Mouse (Mus musculus): ENCODE measurements at regions not wholly inside any gene's neighbourhood (a gene's known extent, or its start where the extent isn't known, plus 50 kb on each side); places are given as distances from the start of the nearest gene placed in this dataset.
"Not testable (repeated sequence)": the region's sequence is repeated elsewhere in the genome, so short reads cannot be mapped to it uniquely, and the experiment has no call there.

DNA sequence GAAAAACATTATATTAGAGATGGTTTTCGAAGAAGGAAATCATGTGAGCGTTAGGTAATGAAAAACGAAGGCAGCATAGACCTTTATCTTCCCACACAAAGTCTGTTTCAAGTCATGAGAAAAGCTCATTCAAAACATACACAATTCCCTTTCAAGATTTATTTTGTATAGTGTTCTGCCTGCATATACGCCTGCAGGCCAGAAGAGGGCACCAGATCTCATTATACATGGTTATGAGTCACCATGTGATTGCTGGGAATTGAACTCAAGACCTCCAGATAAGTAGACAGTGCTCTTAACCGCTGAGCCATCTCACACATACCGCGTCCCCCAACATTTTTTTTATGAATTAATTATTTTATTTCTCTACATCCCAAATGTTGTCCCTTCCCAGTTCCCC is 578.3 kb upstream of the Ccdc54 start:
- no peak for DNase-seq (ENCODE audit: low read depth, low spot score)

DNA sequence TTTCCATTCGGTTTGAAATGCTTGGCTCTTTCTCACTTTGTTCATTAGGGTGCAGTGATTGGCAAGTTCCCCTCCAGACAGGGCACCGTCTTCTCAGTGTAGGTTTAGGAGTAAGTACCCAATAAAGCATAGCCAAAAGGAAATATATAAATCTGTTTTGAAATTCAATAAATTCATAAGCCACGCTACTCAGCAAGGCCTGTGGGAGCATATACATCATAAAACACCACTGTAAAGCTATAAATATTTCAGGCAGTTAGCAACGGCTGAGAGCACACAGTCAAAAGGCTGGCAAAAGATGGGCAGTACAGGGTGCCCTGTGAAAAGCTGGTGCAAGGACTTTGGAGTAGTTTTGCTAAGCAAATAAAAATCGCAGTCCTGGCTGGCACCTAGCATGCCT is 569.8 kb upstream of the Ccdc54 start:
- no peak for DNase-seq (ENCODE audit: low read depth, low spot score)

DNA sequence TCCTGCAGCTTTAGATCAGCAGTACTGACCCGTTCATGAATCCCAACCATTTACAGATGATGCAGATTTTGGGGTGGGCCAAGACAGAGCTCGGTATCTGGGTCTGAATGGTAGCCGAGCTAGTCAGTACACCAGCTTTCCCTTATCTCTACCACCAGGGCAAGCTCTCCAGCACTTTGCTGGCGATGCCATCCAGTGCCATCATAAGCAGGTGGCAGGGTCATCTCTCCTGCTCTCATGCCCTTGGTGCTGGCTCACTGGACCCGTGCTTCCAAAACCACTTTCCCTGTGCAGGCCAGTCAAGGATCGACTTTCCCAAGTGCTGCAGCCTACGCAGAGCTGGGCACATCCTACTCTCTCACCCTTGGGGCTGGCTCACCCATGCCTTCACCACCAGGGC is 547.6 kb upstream of the Ccdc54 start:
- DNase-seq (ENCODE audit: low read depth, low spot score) = no peak

DNA sequence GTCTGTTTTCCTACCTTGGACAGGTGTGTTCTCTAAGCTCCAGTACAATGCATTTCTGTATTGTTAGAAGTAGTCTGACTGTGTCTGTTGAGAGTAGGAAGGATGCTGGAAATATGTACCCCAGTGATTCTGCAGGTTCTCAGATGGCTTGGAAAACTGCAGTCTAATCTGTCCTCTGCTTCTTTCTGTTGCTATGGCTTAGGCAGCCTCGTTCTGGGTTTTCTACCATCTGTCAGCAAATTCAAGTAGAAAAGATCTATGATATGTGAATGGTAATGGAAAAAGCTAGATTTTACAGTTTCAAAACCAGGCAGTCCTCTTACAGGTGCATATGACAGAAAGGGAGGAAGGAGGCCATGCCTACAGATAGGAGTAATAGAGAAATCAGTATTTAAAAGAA is 528.9 kb upstream of the Ccdc54 start:
- DNase-seq (ENCODE audit: low read depth, low spot score) = no peak

DNA sequence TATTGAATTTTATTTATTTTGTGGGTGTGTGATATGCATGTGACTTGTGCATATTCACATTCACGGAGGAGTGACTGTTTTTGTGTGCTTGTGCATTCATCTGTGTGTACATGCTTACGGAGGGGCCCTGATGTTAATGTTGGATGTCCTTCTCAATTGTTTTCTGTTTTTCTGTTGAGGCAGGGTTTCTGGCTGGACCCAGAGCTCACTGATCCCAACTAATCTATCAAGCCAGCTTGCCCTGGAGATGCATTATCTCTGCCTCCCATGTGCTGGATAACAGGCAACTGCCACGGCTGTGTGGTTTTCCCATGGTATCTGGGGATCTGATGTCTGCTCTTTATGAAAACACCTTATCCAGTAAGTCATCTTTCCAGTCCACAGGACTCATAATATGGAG is 527.4 kb upstream of the Ccdc54 start:
- no peak for DNase-seq (ENCODE audit: low read depth, low spot score)

DNA sequence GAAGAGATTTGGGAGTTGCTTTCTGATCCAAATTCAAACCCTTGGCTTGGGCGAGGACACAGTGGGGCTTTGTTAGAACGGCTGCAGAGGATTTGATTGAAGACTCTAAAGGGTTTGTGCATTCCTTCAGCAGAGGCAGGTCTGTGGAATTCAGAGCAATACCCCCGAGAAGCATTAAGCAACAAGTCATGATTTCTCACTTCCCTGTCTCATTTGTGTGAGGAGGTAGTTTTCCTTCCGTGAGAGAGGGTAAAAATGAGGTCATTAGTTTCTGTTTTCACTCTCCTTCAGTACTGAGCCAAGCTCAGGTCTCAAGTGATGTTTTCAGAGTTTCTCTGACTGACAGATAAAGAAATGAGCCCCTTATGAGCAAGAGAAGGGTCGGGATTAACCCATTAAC is 526.9 kb upstream of the Ccdc54 start:
- peak; percentile 69 for DNase-seq (ENCODE audit: low read depth, low spot score)

DNA sequence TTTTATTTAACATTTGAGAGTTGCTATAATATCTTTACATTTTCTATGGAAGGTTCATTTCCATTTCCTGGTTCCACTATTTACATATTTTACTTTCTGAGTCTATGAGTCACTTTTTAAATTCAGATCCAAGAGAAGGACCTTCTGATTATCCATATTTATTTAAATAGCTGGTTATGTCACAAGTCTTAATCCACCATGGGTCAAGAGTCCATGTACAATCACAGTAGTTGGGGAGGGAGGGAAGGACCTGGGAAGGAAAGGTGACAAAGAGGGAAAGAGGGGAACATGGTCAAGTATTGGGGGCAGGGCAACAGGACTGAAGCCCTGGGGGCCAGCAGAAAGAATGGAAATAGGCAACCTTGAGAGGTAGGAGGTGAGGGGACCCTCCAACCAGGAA is 518.9 kb upstream of the Ccdc54 start:
- no peak for DNase-seq (ENCODE audit: low read depth, low spot score)

DNA sequence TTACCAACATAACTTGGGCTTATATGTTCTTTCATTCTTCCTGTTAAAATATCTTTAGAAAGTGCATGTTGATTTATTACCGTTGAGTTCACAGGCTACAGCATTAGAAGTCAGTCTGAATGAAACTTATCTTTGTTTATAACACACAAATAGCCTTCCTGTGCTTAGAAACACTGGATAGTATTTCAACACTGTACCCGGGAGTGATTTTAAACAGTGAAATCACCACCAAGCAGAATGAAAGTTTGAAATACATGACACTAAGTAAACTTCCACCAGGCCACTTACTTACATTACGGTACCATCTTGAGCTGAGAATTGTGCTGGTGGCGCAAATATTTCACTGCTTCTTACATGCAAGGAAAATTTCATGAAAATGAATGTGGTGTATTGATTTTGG is 516.5 kb upstream of the Ccdc54 start:
- no peak for DNase-seq (ENCODE audit: low read depth, low spot score)

DNA sequence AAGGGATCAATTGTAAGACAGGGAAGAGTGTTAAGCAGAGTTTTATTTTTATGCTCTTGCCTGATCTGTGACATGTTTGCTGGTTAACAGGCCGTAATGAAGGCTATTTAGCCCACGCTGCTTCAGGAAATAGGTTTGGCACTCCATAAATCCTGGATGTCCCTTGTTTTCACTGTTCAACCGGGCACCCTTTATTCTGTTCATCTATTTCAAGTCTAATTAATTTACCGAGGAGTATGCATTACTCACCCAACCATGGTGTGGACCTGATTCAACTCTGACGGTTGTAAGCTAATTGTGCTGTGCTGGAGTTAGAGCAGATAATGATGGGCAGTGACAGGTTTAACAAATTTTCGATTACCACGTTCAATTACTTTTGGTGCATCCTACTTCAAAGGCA is 495.6 kb upstream of the Ccdc54 start:
- DNase-seq (ENCODE audit: low read depth, low spot score) = no peak

DNA sequence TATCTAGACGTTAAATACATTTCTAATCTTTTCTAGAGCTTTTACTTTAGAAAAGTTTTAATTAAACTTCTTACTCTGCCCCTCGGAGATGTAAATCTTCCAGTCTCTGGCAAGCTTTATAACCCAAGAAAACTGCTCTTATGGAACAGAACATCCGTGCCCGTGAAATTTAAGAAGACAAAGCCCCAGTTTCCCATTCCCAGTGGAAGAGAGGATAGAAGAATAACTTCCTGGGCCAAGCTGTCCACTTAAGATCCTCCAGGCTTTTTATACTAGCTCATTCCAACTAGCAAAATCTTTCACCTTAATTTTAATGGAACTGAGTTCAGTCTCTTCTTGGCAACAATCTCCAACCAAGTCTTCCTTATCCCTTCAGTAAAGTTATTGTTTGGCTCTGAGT is 489.2 kb upstream of the Ccdc54 start:
- no peak for DNase-seq (ENCODE audit: low read depth, low spot score)

DNA sequence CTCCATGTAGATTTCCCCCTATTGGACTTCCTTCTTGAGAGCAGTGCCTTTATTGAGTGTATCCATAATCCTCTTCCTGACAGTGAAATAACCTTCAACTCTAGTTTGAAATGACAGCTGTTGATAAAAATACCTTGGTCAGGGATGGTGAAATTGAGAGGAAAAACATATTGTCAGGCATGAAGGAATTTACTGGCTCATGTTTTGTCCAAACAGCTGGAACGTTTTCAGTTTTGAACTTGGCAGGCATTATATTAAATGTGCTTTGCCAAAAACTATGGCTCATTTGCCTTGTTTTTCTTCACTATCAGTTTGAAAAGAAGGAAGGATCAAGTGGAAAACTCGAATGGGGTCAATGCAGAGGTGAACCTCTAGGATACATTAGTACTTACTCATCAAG is 457.7 kb upstream of the Ccdc54 start:
- no peak for DNase-seq (ENCODE audit: low read depth, low spot score)

DNA sequence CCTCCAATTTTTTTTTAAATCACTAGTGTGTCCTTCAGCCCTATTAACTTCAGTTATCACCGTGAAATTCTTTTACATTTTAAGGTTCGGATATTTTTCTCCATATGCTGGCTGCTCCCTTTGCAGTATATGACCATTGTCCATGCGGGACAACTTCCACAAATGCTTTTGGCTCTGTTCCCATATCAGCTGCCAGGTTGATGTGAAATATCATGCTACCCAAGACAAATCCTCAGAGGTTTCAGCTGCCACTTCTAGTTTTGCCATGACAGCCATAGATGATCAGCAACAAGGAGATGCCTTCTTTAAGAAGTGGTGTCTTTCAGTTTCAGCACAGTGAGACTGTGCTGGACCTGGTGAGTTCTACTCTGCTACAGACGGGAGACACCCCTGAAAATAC is 457.2 kb upstream of the Ccdc54 start:
- DNase-seq (ENCODE audit: low read depth, low spot score) = no peak

DNA sequence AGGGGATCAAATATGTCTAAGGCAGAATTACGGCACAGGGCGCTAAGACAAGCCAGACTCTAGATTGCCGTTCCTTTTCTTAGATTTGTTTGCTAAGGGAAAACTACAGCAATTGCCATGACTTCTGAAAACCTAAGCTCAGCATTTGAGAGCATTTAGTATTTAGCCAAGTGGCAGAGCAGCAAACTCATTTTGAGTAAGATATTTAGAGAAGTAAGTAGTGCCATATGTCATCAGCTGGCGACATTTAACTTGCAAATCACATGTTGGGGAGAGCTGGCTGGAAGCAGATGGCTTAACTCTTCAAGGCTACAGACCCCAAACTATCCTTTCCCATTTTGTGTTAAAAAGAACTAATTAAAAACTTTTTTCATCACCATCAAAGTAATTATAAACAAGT is 450.4 kb upstream of the Ccdc54 start:
- DNase-seq (ENCODE audit: low read depth, low spot score) = no peak

DNA sequence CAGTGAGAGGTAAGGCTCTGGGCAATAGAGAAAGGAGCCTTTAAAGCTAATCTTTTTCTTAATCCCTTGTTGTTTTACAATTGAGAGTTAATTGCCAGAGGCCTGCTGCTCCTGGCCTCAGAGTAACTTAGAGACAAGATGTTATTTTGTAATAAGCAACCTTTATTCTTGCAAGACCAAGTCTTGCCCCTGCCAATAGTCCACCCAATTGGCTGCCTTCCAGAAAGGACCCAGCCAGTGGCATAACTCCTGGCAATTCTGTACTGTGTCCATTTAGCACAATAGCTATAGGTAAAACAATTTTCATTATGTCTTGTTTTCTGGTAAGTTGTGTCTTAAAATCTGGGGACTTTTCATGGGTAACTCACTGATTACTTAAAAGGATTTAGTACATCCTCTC is 411.9 kb upstream of the Ccdc54 start:
- DNase-seq (ENCODE audit: low read depth, low spot score) = no peak

DNA sequence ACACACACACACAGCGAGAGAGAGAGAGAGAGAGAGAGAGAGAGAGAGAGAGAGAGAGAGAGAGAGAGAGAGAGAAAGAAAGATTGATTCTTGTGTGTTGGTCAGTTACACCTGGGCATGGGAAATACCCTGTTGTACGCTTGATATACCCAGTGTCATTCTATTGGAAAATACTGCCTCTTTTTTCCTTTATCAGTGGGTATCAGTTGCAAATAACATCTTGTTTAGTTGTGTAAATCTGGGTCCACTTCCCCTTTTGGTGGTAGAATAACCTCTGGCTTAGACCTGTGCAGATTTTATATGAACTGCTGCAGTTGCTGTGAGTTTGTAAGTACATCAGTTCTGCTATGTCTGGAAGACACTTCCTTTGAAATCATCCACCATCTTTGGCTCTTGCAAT is 373.4 kb upstream of the Ccdc54 start:
- DNase-seq (ENCODE audit: low read depth, low spot score) = no peak

DNA sequence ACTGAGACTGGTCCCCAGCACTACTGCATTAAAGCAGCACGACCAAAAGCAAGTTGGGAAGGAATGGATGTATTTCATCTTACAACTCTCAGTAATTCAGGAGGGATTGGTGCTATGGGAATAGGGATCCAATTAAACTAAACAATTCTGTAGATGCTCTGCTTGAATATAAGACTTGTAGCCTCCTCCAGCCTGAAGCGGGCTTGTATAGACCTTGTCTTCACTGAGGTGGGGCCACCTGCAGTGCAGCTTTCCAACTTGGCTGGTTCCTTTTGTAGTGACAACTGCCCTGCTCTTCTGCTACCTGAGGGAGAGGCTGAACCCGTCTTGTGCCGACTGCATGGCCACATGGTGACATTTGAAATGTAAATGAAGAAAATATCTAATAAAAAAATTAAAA is 353.1 kb upstream of the Ccdc54 start:
- no peak for DNase-seq (ENCODE audit: low read depth, low spot score)

DNA sequence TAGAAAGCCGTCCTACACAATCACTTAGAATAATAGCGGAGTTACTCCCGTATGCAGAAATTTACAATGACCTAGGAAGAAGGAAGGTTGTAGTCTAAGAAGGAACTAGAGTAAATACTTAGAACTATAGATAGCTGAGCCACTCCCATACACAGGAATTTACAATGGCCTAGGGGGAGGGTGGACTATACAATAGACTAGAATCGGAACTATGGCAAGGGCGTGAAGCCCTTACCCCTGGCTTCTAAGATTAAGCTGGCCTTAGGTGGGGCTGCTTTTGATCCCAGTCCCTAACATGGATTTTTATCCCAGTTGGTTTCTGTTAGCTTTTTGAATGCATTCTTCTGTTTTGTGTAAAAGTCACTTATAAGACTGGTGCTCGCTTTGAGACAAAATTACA is 352.6 kb upstream of the Ccdc54 start:
- not testable (repeated sequence) for DNase-seq (ENCODE audit: low read depth, low spot score)

DNA sequence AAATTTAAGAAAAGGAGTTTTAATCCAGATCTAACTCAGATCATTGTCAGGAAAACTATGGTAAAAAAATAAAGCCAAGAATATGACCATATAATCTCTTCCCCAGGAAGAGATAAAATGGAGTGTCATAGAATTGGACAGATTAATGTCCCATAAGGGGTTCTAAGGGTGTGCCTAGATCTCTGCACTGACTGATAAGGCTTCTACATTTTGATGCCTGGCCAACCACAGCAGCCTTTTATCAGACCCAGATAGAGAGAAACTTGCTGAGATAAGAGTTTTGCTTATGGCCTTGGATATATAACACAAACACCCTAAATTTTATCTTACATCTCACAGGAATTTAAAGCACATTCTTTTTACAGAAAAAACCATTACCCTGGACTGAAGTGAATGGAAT is 351.3 kb upstream of the Ccdc54 start:
- no peak for DNase-seq (ENCODE audit: low read depth, low spot score)

DNA sequence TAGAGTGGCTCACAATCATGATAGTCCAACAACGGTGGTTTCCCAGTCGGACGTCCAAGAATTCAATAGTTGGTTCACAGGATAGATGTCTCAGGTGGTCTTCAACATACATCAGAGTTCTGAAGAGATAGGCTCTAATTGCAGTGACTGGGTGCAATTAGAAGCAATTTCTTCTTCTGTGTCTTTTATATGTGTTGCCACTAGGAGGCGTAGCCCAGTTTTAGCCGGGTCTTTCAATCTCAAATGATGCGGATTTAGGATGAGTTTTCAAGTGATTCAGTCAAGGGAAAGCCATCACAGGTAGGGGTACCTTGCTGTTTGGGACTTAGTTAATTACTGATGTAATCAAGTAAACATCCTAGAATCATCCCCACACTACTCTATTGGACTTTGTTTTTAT is 348.4 kb upstream of the Ccdc54 start:
- peak; percentile 6 for DNase-seq (ENCODE audit: low read depth, low spot score)

DNA sequence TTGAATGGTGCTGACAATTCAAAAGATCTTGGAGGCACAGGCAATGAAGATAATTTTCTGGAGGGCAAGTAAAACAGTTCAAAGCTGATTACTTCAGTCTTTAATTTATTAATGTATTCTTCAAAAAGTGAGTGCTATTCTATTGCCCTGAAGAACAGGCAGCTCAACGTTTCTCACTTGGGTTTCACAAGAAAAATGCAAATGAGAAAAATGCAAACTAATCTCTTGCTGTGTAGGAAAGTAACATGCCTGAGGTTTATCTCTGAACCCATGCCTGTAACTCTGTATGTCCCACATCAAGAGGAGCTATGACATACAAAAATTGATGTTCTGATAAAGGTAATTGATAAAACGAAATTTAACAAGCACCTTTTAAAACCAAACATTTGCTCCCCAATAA is 316.8 kb upstream of the Ccdc54 start:
- DNase-seq (ENCODE audit: low read depth, low spot score) = no peak

DNA sequence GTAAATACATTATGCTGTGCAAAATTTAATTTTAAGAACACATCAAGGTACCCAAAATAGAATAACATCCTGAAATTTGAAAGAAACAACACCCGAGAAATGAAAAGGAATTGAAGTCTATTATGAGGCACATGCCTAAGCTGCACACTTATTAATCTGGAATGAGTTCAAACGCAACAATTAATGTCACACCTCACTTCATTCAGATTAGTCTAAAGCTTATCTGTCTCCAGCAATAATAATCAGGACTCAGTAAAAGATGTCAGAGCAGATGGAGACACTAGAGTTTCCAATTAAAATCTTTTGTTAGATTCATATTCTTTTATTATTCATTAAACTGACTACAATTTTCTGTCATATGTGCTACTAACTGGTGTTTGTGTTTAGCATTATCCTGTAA is 308.2 kb upstream of the Ccdc54 start:
- DNase-seq (ENCODE audit: low read depth, low spot score) = no peak

DNA sequence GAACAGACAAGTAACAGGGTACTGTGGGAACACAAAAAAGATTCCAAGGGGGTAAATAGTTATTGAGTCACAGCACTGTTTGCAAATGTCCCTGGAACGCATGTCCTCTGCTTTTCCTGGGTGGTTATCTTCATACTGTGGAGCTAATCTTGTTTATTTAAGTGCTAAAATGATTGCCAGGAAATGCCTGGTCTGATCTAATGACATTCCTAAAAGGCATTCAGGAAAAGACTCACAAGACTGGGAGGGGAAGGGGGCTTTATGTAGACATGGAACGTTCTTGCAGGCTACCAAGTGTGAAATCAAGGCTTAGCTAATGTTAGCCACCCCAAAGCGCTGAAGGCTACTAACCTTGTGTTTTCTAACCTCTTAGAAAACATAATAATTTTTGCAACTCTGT is 287.0 kb upstream of the Ccdc54 start:
- no peak for DNase-seq (ENCODE audit: low read depth, low spot score)

DNA sequence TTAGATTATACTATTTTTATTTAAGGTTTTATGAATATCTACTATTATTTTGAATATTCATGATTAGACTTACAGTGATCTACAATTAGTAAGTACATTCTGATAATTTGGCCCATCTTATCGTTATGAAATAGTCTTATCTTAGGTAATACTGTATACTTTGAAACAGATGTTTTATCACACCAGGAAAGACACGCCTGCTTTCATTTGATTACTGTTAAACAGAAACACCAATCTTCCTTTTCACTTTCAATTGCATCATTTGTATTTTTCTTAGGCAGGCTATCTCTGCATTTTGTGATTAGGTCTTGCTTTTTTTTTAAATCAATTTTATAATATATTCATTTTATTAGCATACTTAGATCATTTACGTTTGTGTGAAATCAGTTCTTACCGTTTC is 280.4 kb upstream of the Ccdc54 start:
- DNase-seq (ENCODE audit: low read depth, low spot score) = no peak

DNA sequence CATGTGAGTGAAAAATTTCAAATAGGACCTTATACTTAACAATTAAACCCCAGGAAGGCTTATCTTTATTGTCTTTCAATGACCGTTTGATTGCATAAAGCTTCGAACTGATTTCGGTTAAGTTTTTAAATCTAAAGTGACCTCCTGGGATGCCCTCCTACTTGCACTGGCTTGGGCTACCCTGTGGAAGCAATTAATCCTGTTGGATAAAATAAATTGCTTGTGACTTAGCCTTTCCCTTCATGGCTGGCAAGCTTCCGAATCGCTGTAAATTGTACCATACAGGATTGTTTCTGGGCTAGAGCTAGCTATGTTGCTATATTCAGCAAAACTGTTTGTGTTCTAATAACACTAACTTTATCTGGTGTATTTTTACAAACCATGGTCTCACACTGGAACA is 272.6 kb upstream of the Ccdc54 start:
- no peak for DNase-seq (ENCODE audit: low read depth, low spot score)

DNA sequence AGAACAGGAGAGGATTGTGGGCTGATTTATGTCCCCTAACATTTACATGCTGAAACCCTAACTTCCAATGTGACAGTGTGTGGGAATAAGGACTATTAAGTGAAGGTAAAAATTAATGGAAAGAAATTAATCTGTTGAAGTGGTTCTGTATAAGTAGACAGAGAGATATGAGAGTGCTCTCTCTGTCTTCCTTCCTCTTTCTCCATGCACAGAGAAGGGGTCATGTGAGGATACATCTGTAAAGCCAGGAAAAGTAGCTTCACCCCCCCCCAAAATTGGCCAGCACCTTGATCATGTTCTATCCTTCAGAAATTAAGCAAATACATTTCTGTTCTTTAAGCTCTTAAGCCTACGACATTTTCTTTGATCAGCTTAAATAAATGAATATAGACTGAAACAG is 268.6 kb upstream of the Ccdc54 start:
- DNase-seq (ENCODE audit: low read depth, low spot score) = no peak
